Mouse (Mus musculus) lung, embryonic 14.5 days (tissue): ENCODE data around the gene Dctpp1. TPM values are rescaled to one million over a fixed set of nuclear protein-coding genes. Genes with fewer than 3 reads are reported as not detected.
A peak's percentile ranks its signal among the peaks of the same experiment; 100 is the strongest.

Experiments used
- ATAC-seq: fragments of 200-750 bp; cut with Nextera tagmentation; 2 replicates; pipeline ENCODE4 v1.8.0; 2017; ENCODE audit warnings: mild to moderate bottlenecking, moderate TSS enrichment, moderate library complexity; ENCODE audit not compliant: insufficient read depth
- DNase-seq: peaks from one replicate; pipeline ENCODE4 v3.0.0-alpha.2; 2015
- H3K27ac ChIP-seq: fragments of 300-500 bp; sonication (generic); 2 replicates; pipeline ENCODE4 v1.5.1; 2014; ENCODE audit warnings: low read depth, mild to moderate bottlenecking, moderate library complexity
- H3K27me3 ChIP-seq: fragments of 300-500 bp; sonication (generic); 2 replicates; pipeline ENCODE4 v1.6.1; 2014; ENCODE audit warnings: low read length, control low read depth; ENCODE audit not compliant: insufficient read depth
- H3K36me3 ChIP-seq: fragments of 300-500 bp; sonication (generic); 2 replicates; pipeline ENCODE4 v1.6.1; 2014; ENCODE audit warnings: control low read depth; ENCODE audit not compliant: insufficient read depth
- H3K4me1 ChIP-seq: fragments of 300-500 bp; sonication (generic); 2 replicates; pipeline ENCODE4 v1.6.1; 2014; ENCODE audit warnings: antibody characterized with exemption, control low read depth; ENCODE audit not compliant: insufficient read depth
- H3K4me2 ChIP-seq: fragments of 300-500 bp; sonication (generic); 2 replicates; pipeline ENCODE4 v1.6.1; 2014; ENCODE audit warnings: mild to moderate bottlenecking
- H3K4me3 ChIP-seq: fragments of 300-500 bp; sonication (generic); 2 replicates; pipeline ENCODE4 v1.5.1; 2014; ENCODE audit warnings: low read depth, low read length
- H3K9ac ChIP-seq: fragments of 300-500 bp; sonication (generic); 2 replicates; pipeline ENCODE4 v1.6.1; 2014
- H3K9me3 ChIP-seq: fragments of 300-500 bp; sonication (generic); 2 replicates; pipeline ENCODE4 v1.6.1; 2016; ENCODE audit warnings: low read depth, low read length, control low read depth
- CTCF ChIP-seq: IDR thresholded peaks from 2 replicates; pipeline ENCODE4 v1.5.1; 2016; ENCODE audit warnings: antibody characterized with exemption, low read depth
- WGBS: fragments of 180-500 bp; shearing (Covaris S2); extraction: QIAGEN DNeasy Blood & Tissue Kit; methylation state at CpG from one replicate; pipeline ENCODE4 v1.1.7; 2014; 5-methylcytosine and 5-hydroxymethylcytosine counted together
- polyA plus RNA-seq: library from polyadenylated mRNA; unstranded; fragments of >200 nt; fragmentation: Nextera tagmentation; extraction: Ambion mirVana; gene quantifications from 2 replicates; pipeline ENCODE4 v1.2.1, GENCODE M21; 2014

Gene Dctpp1
- polyA plus RNA-seq, 1 experiment from 2014 or later = 226 TPM

DNA sequence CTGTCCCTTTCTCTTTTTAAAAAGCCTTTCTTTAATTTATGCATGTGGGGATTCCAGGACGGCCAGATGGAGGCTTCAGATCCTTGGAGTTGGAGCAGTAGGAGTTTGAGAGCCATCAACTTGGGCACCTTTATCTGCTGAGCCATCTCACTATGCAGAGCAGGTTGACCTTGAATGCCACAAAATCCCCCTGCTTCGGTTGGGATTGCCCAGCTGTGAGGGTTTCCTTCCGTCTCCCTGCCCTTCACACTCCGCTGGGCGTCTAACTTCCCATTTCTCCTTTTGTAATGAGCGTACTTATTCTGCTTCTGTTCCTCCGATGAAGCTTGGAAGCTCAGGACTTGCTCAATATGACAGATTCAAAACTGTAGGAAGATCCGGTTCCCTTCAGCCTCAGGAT is 29.6 kb upstream of the Dctpp1 start:
- WGBS = 65% methylated on average over 8 of the region's 8 CpGs
- Histone ChIP-seq H3K27me3 (no peaks in the 10 kb centered on the region), H3K36me3 (no peaks in the 10 kb centered on the region), H3K27ac (no peak overlapping the region), H3K9ac (no peak overlapping the region), H3K4me1 (no peaks in the 10 kb centered on the region), H3K9me3 (peaks cover 9% of the 10 kb centered on the region; the same call in 1 of the 2 replicates), H3K4me3 (no peak overlapping the region), H3K4me2 (no peak overlapping the region)
- TF ChIP-seq CTCF = no peak
- ATAC-seq = no peak
- DNase-seq = no peak

DNA sequence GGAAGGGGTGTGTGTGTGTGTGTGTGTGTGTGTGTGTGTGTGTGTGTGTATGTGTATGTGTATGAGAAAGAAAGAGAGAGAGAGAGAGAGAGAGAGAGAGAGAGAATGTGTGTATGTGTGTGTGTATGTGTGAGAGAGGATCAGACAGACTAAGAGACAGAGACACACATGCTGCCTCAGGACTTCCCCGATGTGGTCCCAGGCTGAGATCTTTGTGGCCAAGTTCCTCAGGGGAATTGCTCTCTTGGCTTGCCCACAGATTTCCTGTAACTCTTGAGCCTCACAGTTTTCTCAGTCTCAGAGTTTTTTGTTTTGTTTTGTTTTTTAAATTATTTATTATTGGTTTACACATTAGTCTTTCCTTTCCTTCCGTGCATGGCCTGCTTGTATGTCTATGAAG is 28.8 kb upstream of the Dctpp1 start:
- Histone ChIP-seq H3K27ac (no peak overlapping the region), H3K4me1 (no peaks in the 10 kb centered on the region), H3K4me3 (no peak overlapping the region), H3K9me3 (peaks cover 9% of the 10 kb centered on the region; the same call in 1 of the 2 replicates), H3K4me2 (no peak overlapping the region), H3K36me3 (no peaks in the 10 kb centered on the region), H3K9ac (no peak overlapping the region), H3K27me3 (no peaks in the 10 kb centered on the region)
- 77% methylated on average over 2 of the region's 2 CpGs for WGBS
- ATAC-seq = no peak
- no peak for TF ChIP-seq CTCF
- no peak for DNase-seq

DNA sequence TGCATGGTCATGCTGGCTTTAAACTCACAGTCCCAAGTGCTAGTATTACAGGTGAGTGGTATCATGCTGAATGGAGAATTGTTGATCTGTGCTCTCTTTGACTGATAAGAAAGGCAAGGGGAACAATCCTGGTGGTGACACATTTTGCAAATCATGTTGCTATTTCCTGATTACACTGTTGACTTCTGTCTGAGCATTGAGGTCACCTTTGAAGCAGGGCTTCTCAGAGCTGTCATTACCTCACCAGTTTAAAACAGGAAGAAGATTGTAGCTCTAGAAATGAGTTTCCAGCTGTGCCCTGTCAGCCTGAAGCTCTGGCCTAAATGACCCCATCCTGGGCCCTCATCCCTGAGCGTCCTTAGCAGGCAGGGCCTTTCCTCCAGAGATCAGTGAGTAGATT is 27.4 kb upstream of the Dctpp1 start:
- no peak for TF ChIP-seq CTCF
- H3K27ac ChIP-seq = no peak overlapping the region
- DNase-seq (no peak), ATAC-seq (no peak)
- no peak overlapping the region for H3K4me3 ChIP-seq
- no peaks in the 10 kb centered on the region for H3K36me3 ChIP-seq
- no peak overlapping the region for H3K4me2 ChIP-seq
- no peak overlapping the region for H3K9ac ChIP-seq
- no peaks in the 10 kb centered on the region for H3K4me1 ChIP-seq
- WGBS = 58% methylated on average over 1 of the region's 1 CpGs
- H3K27me3 ChIP-seq = no peaks in the 10 kb centered on the region
- peaks cover 9% of the 10 kb centered on the region; the same call in 1 of the 2 replicates for H3K9me3 ChIP-seq

DNA sequence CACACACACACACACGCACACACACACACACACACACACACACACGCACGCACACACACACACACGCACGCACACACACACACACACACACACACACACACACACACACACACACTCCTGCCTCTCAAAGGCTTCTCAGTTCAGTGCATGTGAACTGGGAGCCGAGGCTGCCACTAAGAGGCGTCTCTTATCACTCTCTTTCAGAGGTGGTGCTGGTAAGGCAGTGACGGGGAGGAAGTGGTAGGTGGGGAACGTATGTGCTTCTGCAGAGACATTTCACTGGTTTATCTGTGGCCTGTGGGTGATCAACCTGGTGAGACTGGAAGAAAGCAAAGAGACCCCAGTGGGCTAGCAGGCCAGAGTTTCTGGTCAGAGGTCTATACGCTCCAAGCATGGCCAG is 24.6 kb upstream of the Dctpp1 start:
- no peak for TF ChIP-seq CTCF
- Histone ChIP-seq H3K9ac (no peak overlapping the region), H3K9me3 (peaks cover 9% of the 10 kb centered on the region; the same call in 1 of the 2 replicates), H3K4me3 (no peak overlapping the region), H3K27me3 (no peaks in the 10 kb centered on the region), H3K27ac (no peak overlapping the region), H3K4me1 (no peaks in the 10 kb centered on the region), H3K36me3 (no peaks in the 10 kb centered on the region), H3K4me2 (no peak overlapping the region)
- ATAC-seq (no peak), DNase-seq (no peak)
- 59% methylated on average over 10 of the region's 10 CpGs for WGBS

GRCm38 (mm10) chr7:127282190-127282589 is 21.7 kb upstream of the Dctpp1 start:
- H3K9me3 ChIP-seq = no peaks in the 10 kb centered on the region; the same call in 1 of the 2 replicates
- TF ChIP-seq CTCF = no peak
- no peak overlapping the region for H3K9ac ChIP-seq
- no peaks in the 10 kb centered on the region for H3K36me3 ChIP-seq
- H3K4me3 ChIP-seq = no peak overlapping the region
- H3K27me3 ChIP-seq = no peaks in the 10 kb centered on the region
- DNase-seq (no peak), ATAC-seq (no peak)
- no peaks in the 10 kb centered on the region for H3K4me1 ChIP-seq
- no peak overlapping the region for H3K27ac ChIP-seq
- no peak overlapping the region for H3K4me2 ChIP-seq
- 74% methylated on average over 2 of the region's 2 CpGs for WGBS

DNA sequence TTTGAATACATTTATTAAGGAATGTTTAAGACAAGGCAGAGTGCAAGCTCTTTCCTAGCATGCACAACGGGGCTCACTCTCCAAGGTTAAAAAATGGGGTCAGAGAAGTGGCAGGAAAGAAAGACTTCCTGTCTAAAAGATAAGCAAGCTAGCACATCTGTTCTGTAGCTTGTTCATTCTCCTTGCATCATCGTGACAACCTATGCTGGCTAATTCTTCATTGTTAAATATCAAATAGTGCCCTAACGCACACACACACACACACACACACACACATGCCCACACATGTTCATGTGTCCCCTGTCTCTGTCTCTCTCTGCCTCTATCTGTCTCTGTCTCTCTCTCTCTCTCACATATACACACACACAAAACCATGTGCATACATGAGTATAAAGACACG is 20.6 kb upstream of the Dctpp1 start:
- no peak overlapping the region for H3K4me3 ChIP-seq
- ATAC-seq (no peak), DNase-seq (no peak)
- no peaks in the 10 kb centered on the region for H3K9me3 ChIP-seq
- TF ChIP-seq CTCF = no peak
- H3K4me1 ChIP-seq = no peaks in the 10 kb centered on the region
- no peaks in the 10 kb centered on the region for H3K27me3 ChIP-seq
- H3K4me2 ChIP-seq = no peak overlapping the region
- 44% methylated on average over 4 of the region's 4 CpGs for WGBS
- no peaks in the 10 kb centered on the region for H3K36me3 ChIP-seq
- H3K27ac ChIP-seq = no peak overlapping the region
- no peak overlapping the region for H3K9ac ChIP-seq

DNA sequence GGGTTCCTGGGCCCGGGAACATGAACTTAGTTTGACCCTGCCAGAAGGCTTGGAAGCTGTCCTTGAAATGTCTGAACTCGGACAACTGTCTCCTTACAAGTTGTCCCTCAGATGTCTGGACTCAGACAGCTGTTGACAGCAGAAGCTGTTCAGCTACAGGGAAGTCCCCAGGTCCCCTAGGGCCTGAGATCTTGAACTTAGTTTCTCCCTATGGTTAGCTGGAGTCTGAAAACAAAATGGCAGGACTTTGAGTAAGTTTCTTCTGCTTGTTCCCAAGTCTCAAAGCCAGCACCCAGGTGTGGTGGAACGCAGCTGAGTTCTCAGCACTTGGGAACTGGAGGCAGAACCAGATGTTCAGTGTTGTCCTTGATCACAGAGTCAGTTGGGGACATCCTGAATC is 19.6 kb upstream of the Dctpp1 start:
- Histone ChIP-seq H3K36me3 (no peaks in the 10 kb centered on the region), H3K4me2 (no peak overlapping the region), H3K27ac (no peak overlapping the region), H3K9me3 (no peaks in the 10 kb centered on the region), H3K9ac (no peak overlapping the region), H3K4me3 (no peak overlapping the region), H3K27me3 (no peaks in the 10 kb centered on the region), H3K4me1 (no peaks in the 10 kb centered on the region)
- ATAC-seq (no peak), DNase-seq (no peak)
- TF ChIP-seq CTCF = no peak
- WGBS = 35% methylated on average over 3 of the region's 3 CpGs

- DNase-seq (peak; percentile 76), ATAC-seq (no peak)
- no peak overlapping the region for H3K4me3 ChIP-seq
- H3K4me1 ChIP-seq = 0 out of 2 replicates have a peak, but pooled peaks cover 3% of the 10 kb centered on the region
- 18% methylated on average over 8 of the region's 8 CpGs for WGBS
- peak; percentile 69 for TF ChIP-seq CTCF
- H3K27ac ChIP-seq = no peak overlapping the region
- H3K36me3 ChIP-seq = no peaks in the 10 kb centered on the region
- no peaks in the 10 kb centered on the region for H3K27me3 ChIP-seq
- no peak overlapping the region for H3K4me2 ChIP-seq
- H3K9ac ChIP-seq = no peak overlapping the region
- no peaks in the 10 kb centered on the region for H3K9me3 ChIP-seq
These were observed 17.8 kb upstream of the Dctpp1 start for GRCm38 (mm10) chr7:127278311-127278710.
